In the genomic region with DNA sequence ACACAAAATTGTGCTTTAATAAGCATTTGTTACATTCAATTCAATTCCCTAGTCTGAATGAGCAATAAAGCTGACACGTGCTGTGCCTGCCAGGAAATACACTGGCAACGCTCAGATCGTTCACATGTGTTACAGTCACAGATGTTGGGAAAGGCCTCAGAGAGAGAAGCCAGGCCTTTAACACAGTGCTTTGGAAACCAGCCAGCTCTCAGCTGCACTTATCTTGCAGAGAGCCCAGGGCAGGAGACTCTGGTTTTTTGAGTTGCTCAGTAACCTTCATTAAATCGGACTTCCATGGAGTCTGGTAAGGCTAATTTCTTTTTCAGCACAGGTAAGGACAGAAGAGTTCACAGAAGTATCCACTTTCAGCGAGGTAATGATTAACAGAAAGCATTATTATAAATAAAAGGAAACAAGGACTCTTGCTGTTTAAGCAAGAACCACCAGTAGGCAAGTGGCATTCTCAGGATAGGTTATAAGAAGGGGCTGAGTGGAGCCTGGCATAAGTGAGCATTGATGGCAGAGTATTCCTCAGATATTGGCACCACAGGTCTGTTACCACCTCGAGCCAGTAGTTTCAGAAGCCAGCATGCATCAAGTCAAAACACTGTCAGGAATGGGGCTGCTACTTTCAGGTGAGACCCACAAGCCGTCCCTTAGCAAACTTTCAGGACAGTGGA, we compare ENCODE assay signal across 8 mouse cellular contexts.
DNase-seq lines count a peak whose midpoint lies in the region; ATAC-seq lines count a peak whose summit lies in the region.

No protein-coding gene starts in this region.

- H3K9ac ChIP-seq in midbrain, embryonic 12.5 days (replicated peaks) = no peak overlapping the region
- no peak overlapping the region for H3K9ac ChIP-seq in embryonic facial prominence, embryonic 13.5 days
- no peak overlapping the region for H3K9ac ChIP-seq in heart, embryonic 12.5 days
- no peak overlapping the region for H3K9ac ChIP-seq in kidney, embryonic 14.5 days (ENCODE audit: low read depth, low read length)

- peaks cover 5% of the 10 kb centered on the region; the same call in 1 of the 2 replicates for H3K4me1 ChIP-seq in midbrain, embryonic 12.5 days
- no peaks in the 10 kb centered on the region for H3K4me1 ChIP-seq in midbrain, embryonic 10.5 days
- H3K4me1 ChIP-seq in embryonic facial prominence, embryonic 13.5 days = peaks cover 14% of the 10 kb centered on the region
- H3K4me1 ChIP-seq in heart, embryonic 12.5 days (replicated peaks) = peaks cover 11% of the 10 kb centered on the region
- H3K4me1 ChIP-seq in kidney, embryonic 14.5 days (ENCODE audit: control insufficient read depth, insufficient read depth, low read length) = 0 out of 2 replicates have a peak, but pooled peaks cover 7% of the 10 kb centered on the region

- no peak overlapping the region for H3K27ac ChIP-seq in midbrain, embryonic 12.5 days (replicated peaks)
- H3K27ac ChIP-seq in midbrain, embryonic 10.5 days (replicated peaks) = no peak overlapping the region
- H3K27ac ChIP-seq in embryonic facial prominence, embryonic 13.5 days = peak overlapping the region; percentile 23; the same call in 1 of the 2 replicates
- H3K27ac ChIP-seq in heart, embryonic 12.5 days (ENCODE audit: poor library complexity, severe bottlenecking) = no peak overlapping the region
- no peak overlapping the region for H3K27ac ChIP-seq in kidney, embryonic 14.5 days (ENCODE audit: low read depth, low read length)

- H3K4me2 ChIP-seq in midbrain, embryonic 12.5 days (replicated peaks) = no peak overlapping the region
- no peak overlapping the region for H3K4me2 ChIP-seq in embryonic facial prominence, embryonic 13.5 days
- no peak overlapping the region for H3K4me2 ChIP-seq in heart, embryonic 12.5 days
- H3K4me2 ChIP-seq in kidney, embryonic 14.5 days (replicated peaks; ENCODE audit: low read depth, low read length) = no peak overlapping the region

- H3K27me3 ChIP-seq in midbrain, embryonic 12.5 days = no peaks in the 10 kb centered on the region
- H3K27me3 ChIP-seq in midbrain, embryonic 10.5 days (ENCODE audit: low read depth, poor library complexity, severe bottlenecking) = no peaks in the 10 kb centered on the region
- no peaks in the 10 kb centered on the region for H3K27me3 ChIP-seq in embryonic facial prominence, embryonic 13.5 days
- no peaks in the 10 kb centered on the region for H3K27me3 ChIP-seq in heart, embryonic 12.5 days (replicated peaks)
- no peaks in the 10 kb centered on the region for H3K27me3 ChIP-seq in kidney, embryonic 14.5 days (ENCODE audit: control insufficient read depth, insufficient read depth, low read length)

- 0 out of 2 replicates have a peak, but pooled peaks have one; percentile 62 for ATAC-seq in midbrain, embryonic 12.5 days (ENCODE audit: low FRiP score, low read depth)
- no peak for ATAC-seq in embryonic facial prominence, embryonic 13.5 days (ENCODE audit: insufficient number of reproducible peaks, insufficient read depth, low FRiP score, low TSS enrichment, low read depth)
- ATAC-seq in heart, embryonic 12.5 days (ENCODE audit: insufficient number of reproducible peaks, low FRiP score) = peak; percentile 85
- ATAC-seq in kidney, embryonic 14.5 days (ENCODE audit: low FRiP score, low TSS enrichment) = peak; percentile 93
- ATAC-seq in erythroid progenitor cell, adult 5-6 weeks (replicated peaks; ENCODE audit: low FRiP score, poor library complexity, severe bottlenecking) = no peak

- H3K36me3 ChIP-seq in midbrain, embryonic 12.5 days = no peaks in the 10 kb centered on the region
- no peaks in the 10 kb centered on the region for H3K36me3 ChIP-seq in midbrain, embryonic 10.5 days
- H3K36me3 ChIP-seq in embryonic facial prominence, embryonic 13.5 days = no peaks in the 10 kb centered on the region
- H3K36me3 ChIP-seq in heart, embryonic 12.5 days = no peaks in the 10 kb centered on the region
- H3K36me3 ChIP-seq in kidney, embryonic 14.5 days (ENCODE audit: control insufficient read depth, insufficient read depth, low read length) = no peaks in the 10 kb centered on the region

- WGBS in midbrain, embryonic 12.5 days = 67% methylated on average over 7 of the region's 7 CpGs
- WGBS in midbrain, embryonic 10.5 days = 79% methylated on average over 7 of the region's 7 CpGs
- WGBS in embryonic facial prominence, embryonic 13.5 days = 34% methylated on average over 7 of the region's 7 CpGs
- WGBS in heart, embryonic 12.5 days = 31% methylated on average over 7 of the region's 7 CpGs
- WGBS in kidney, embryonic 14.5 days = 50% methylated on average over 7 of the region's 7 CpGs

- H3K9me3 ChIP-seq in midbrain, embryonic 12.5 days = no peaks in the 10 kb centered on the region
- H3K9me3 ChIP-seq in midbrain, embryonic 10.5 days (replicated peaks) = no peaks in the 10 kb centered on the region
- no peaks in the 10 kb centered on the region for H3K9me3 ChIP-seq in embryonic facial prominence, embryonic 13.5 days
- no peaks in the 10 kb centered on the region for H3K9me3 ChIP-seq in heart, embryonic 12.5 days (replicated peaks)
- no peaks in the 10 kb centered on the region for H3K9me3 ChIP-seq in kidney, embryonic 14.5 days (ENCODE audit: control insufficient read depth, low read length)

- no peak overlapping the region for H3K4me3 ChIP-seq in midbrain, embryonic 12.5 days
- no peak overlapping the region for H3K4me3 ChIP-seq in midbrain, embryonic 10.5 days
- H3K4me3 ChIP-seq in embryonic facial prominence, embryonic 13.5 days = no peak overlapping the region
- no peak overlapping the region for H3K4me3 ChIP-seq in heart, embryonic 12.5 days
- H3K4me3 ChIP-seq in kidney, embryonic 14.5 days (ENCODE audit: low read length) = no peak overlapping the region

- no peak for DNase-seq in midbrain, embryonic 10.5 days (ENCODE audit: low spot score)
- peak; percentile 67 for DNase-seq in lung, postnatal 36 days
- peak; percentile 16 for DNase-seq in testis, postnatal 14 days (ENCODE audit: low spot score)

Comparison
In these comparisons a context has a peak if more than half of its experiments do, and no peak if none do; other contexts are left out.
1. ATAC-seq: peak in midbrain, embryonic 12.5 days (single experiment), heart, embryonic 12.5 days (single experiment) and kidney, embryonic 14.5 days (single experiment); none in embryonic facial prominence, embryonic 13.5 days (single experiment) and erythroid progenitor cell, adult 5-6 weeks (single experiment).